Comparison of ENCODE assay signal across 8 mouse cellular contexts in genomic region chr4:46126541-46126940, GRCm38 (mm10). TPM values are rescaled to one million over a fixed set of nuclear protein-coding genes. Genes with fewer than 3 reads are reported as not detected.
A peak's percentile ranks its signal among the peaks of the same experiment; 100 is the strongest.
DNase-seq lines count a peak whose midpoint lies in the region; ATAC-seq and TF ChIP-seq lines count a peak whose summit lies in the region.

No protein-coding gene starts in this region.

- TF ChIP-seq POLR2A in MEL (IDR thresholded peaks at IDR 0.05; ENCODE audit: control insufficient read depth in 1 of 2, insufficient read depth in 1 of 2, low read depth in 1 of 2, low read length in 2 of 2, poor library complexity in 1 of 2): no peak

- H3K4me3 ChIP-seq in MEL (ENCODE audit: control insufficient read depth in 1 of 2, insufficient read depth in 1 of 2, low read depth in 2 of 2, low read length in 2 of 2): no peak overlapping the region
- no peak overlapping the region for H3K4me3 ChIP-seq in intestine, embryonic 15.5 days (replicated peaks)
- H3K4me3 ChIP-seq in limb, embryonic 10.5 days: no peak overlapping the region

- 40% methylated on average over 2 of the region's 2 CpGs for WGBS in intestine, embryonic 15.5 days
- WGBS in limb, embryonic 10.5 days: 44% methylated on average over 2 of the region's 2 CpGs

- peak; percentile 82 for ATAC-seq in frontal cortex, adult (ENCODE audit: low TSS enrichment)
- ATAC-seq in intestine, embryonic 15.5 days: peak; percentile 34; the same call in 1 of the 2 replicates

- H3K27me3 ChIP-seq in MEL (ENCODE audit: control insufficient read depth in 1 of 2, insufficient read depth in 2 of 2, low read length in 2 of 2): no peaks in the 10 kb centered on the region
- no peaks in the 10 kb centered on the region for H3K27me3 ChIP-seq in intestine, embryonic 15.5 days (replicated peaks)
- H3K27me3 ChIP-seq in limb, embryonic 10.5 days (ENCODE audit: low read depth, poor library complexity, severe bottlenecking): no peaks in the 10 kb centered on the region

- H3K4me1 ChIP-seq in MEL (ENCODE audit: control insufficient read depth in 1 of 2, insufficient read depth in 2 of 2, low read length in 2 of 2): no peaks in the 10 kb centered on the region
- no peaks in the 10 kb centered on the region for H3K4me1 ChIP-seq in intestine, embryonic 15.5 days (replicated peaks)
- no peaks in the 10 kb centered on the region for H3K4me1 ChIP-seq in limb, embryonic 10.5 days

- peaks cover 0 to 13% of the 10 kb centered on the region in 2 experiments; a peak in 2 of 4 replicates for H3K36me3 ChIP-seq in MEL (ENCODE audit: control insufficient read depth in 1 of 2, insufficient read depth in 2 of 2, low read length in 2 of 2)
- peaks cover 34% of the 10 kb centered on the region for H3K36me3 ChIP-seq in intestine, embryonic 15.5 days
- peaks cover 95% of the 10 kb centered on the region for H3K36me3 ChIP-seq in limb, embryonic 10.5 days

- no peak overlapping the region for H3K9ac ChIP-seq in MEL (ENCODE audit: control insufficient read depth, low read depth, low read length, poor library complexity, severe bottlenecking)
- no peak overlapping the region for H3K9ac ChIP-seq in intestine, embryonic 15.5 days

- TF ChIP-seq EP300 in MEL (IDR thresholded peaks at IDR 0.05; ENCODE audit: low read depth in 1 of 2, low read length in 2 of 2): no peak

- H3K9me3 ChIP-seq in MEL (replicated peaks; ENCODE audit: insufficient read depth, low read length): no peaks in the 10 kb centered on the region
- no peaks in the 10 kb centered on the region for H3K9me3 ChIP-seq in intestine, embryonic 15.5 days
- no peaks in the 10 kb centered on the region for H3K9me3 ChIP-seq in limb, embryonic 10.5 days (replicated peaks)

- H3K79me2 ChIP-seq in MEL (ENCODE audit: control insufficient read depth, insufficient read depth, low read length, poor library complexity): no peaks in the 10 kb centered on the region

- TF ChIP-seq CTCF in MEL (IDR thresholded peaks at IDR 0.05 in 2 of 3, conservative IDR thresholded peaks at IDR 0.05 in 1 of 3; ENCODE audit: control insufficient read depth in 1 of 3, insufficient read depth in 1 of 3, low read depth in 2 of 3, low read length in 3 of 3, poor library complexity in 1 of 3, severe bottlenecking in 1 of 3): peak; percentile 88 to 96 (median 96)

- no peak overlapping the region for H3K4me2 ChIP-seq in intestine, embryonic 15.5 days (replicated peaks)

- DNase-seq in 3134 (ENCODE audit: extremely low read depth, insufficient read length, low spot score) (peak; percentile 58), MEL (ENCODE audit: low read depth, low spot score) (peak; percentile 81)
- peak; percentile 83 to 88 for DNase-seq in cerebellum, adult 18-20 months
- peak; percentile 71 for DNase-seq in limb, embryonic 10.5 days (ENCODE audit: low spot score)
- peak; percentile 12 to 52 for DNase-seq in natural killer cell, adult 2 months (ENCODE audit: low spot score in 2 of 2)
- DNase-seq in telencephalon, adult 2 months (ENCODE audit: low read depth, low spot score): peak; percentile 56

- H3K27ac ChIP-seq in MEL (ENCODE audit: control insufficient read depth, low read depth, low read length): no peak overlapping the region
- no peak overlapping the region for H3K27ac ChIP-seq in intestine, embryonic 15.5 days
- H3K27ac ChIP-seq in limb, embryonic 10.5 days: no peak overlapping the region

- TF ChIP-seq RAD21 in MEL (IDR thresholded peaks at IDR 0.05; ENCODE audit: low read depth, low read length): peak; percentile 91

TF ChIP-seq in MEL, 35 proteins besides CTCF, POLR2A, EP300 and RAD21:
- no peak for TF ChIP-seq TAL1 (IDR thresholded peaks at IDR 0.05; ENCODE audit: low read length)
- TF ChIP-seq SIN3A (IDR thresholded peaks at IDR 0.05; ENCODE audit: low read length): peak; percentile 32; the same call in 1 of the 2 replicates
- TF ChIP-seq TCF12 (IDR thresholded peaks at IDR 0.05; ENCODE audit: low read depth, low read length): no peak
- peak; percentile 91 for TF ChIP-seq SMC3 (IDR thresholded peaks at IDR 0.05; ENCODE audit: low read depth, low read length)
- TF ChIP-seq BHLHE40 (IDR thresholded peaks at IDR 0.05; ENCODE audit: borderline replicate concordance, low read depth, low read length): no peak
- 0 out of 2 replicates have a peak, but pooled peaks have one; percentile 30 for TF ChIP-seq MYC (IDR thresholded peaks at IDR 0.05; ENCODE audit: low read depth, low read length)
- TF ChIP-seq ZC3H11A (IDR thresholded peaks at IDR 0.05; ENCODE audit: low read depth, low read length): peak; percentile 88
- no peak for TF ChIP-seq JUND (IDR thresholded peaks at IDR 0.05; ENCODE audit: low read depth, low read length)
- no peak for TF ChIP-seq MAX (IDR thresholded peaks at IDR 0.05; ENCODE audit: low read length)
- no peak for TF ChIP-seq USF1 (IDR thresholded peaks at IDR 0.05; ENCODE audit: low read depth, low read length)
- TF ChIP-seq MAZ (IDR thresholded peaks at IDR 0.05; ENCODE audit: low read depth, low read length): no peak

RNA-seq across cellular contexts. Expression of gene Ncbp1, which starts 11.9 kb away (rescaled TPM):
- total RNA-seq in MEL (2012; rRNA removed): 86.6 and 95.9 TPM in 2 replicates
- polyA plus RNA-seq in MEL (2012; ENCODE audit: insufficient read depth in 1 of 2, insufficient read length in 2 of 2, low read depth in 1 of 2, low replicate concordance in 2 of 2, missing spikeins in 1 of 2): 100 to 1,000 TPM in 1 of 2 experiments, not detected in 1; 106 TPM
- polyA plus RNA-seq in intestine, embryonic 15.5 days (2015; fragmentation: Nextera tagmentation; extraction: Ambion mirVana): 65.6 and 66.8 TPM in 2 replicates
- 118 and 129 TPM in 2 replicates for polyA plus RNA-seq in limb, embryonic 10.5 days (2016; fragmentation: Nextera tagmentation; extraction: Ambion mirVana)

RNA-seq across cellular contexts. Expression of gene Tstd2, which starts 12.0 kb away (rescaled TPM):
- total RNA-seq in MEL (2012; rRNA removed): 26.0 and 30.1 TPM in 2 replicates
- 10 to 100 TPM in 1 of 2 experiments, not detected in 1; 27.8 TPM for polyA plus RNA-seq in MEL (2012; ENCODE audit: insufficient read depth in 1 of 2, insufficient read length in 2 of 2, low read depth in 1 of 2, low replicate concordance in 2 of 2, missing spikeins in 1 of 2)
- polyA plus RNA-seq in intestine, embryonic 15.5 days (2015; fragmentation: Nextera tagmentation; extraction: Ambion mirVana): 29.3 and 30.9 TPM in 2 replicates
- polyA plus RNA-seq in limb, embryonic 10.5 days (2016; fragmentation: Nextera tagmentation; extraction: Ambion mirVana): 65.8 and 72.8 TPM in 2 replicates

Comparison
In these comparisons a context has a peak if more than half of its experiments do, and no peak if none do; other contexts are left out.
1. DNase-seq: peak in every context shown above with its lines; median percentile 86 in cerebellum, adult 18-20 months; 81 in MEL; 71 in limb, embryonic 10.5 days; 58 in 3134; 56 in telencephalon, adult 2 months; 32 in natural killer cell, adult 2 months.